8 mouse cellular contexts compared by ENCODE assay signal in the genomic region with DNA sequence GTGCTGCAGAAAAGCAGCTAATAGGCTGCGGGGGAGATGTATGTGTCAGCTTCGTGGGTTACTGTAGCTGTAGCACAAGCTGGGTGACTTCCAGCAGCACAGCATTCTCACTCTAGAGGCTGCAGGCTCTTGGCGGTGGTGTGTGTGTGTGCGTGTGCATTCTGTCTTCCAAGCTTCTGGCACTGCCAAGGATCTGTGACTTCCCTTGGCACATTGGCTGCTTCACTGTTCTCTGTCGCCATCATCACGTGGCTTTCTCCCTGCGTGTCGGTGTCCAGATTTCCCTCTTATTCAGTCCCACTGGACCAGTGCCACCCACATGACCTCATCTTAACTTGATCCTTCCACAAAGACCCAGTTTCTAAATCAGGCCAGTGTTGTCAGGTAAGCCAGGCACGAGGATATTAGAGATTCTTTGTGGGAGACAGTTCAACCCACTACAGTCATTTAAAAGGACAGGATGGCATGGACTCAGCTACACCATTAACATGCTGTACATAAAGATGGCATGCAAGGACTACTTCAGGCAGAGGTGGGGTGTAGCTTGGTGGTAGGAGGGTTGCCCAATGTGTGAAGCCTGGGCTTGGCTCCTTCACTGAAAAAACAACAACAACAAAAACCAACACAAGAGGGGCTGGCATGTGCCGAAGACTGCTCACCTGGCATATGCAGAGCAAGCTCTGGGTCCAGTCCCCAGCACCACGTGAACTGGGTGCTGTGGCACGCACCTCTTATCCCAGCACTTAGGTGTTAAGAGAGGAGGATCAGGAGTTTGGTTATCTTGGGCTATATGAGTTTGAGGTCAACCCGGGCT. TPM values are rescaled to one million over a fixed set of nuclear protein-coding genes. Genes with fewer than 3 reads are reported as not detected.
DNase-seq lines count a peak whose midpoint lies in the region; ATAC-seq and TF ChIP-seq lines count a peak whose summit lies in the region.

No protein-coding gene starts in this region.

- TF ChIP-seq CTCF in thymus, adult 2 months (IDR thresholded peaks at IDR 0.05; ENCODE audit: borderline replicate concordance, control insufficient read depth, extremely low read depth, insufficient read depth, low read length, poor library complexity): no peak

- peak; percentile 89 for ATAC-seq in forebrain, embryonic 13.5 days

- no peaks in the 10 kb centered on the region; the same call in 1 of the 2 replicates for H3K9me3 ChIP-seq in forebrain, embryonic 13.5 days (replicated peaks)
- H3K9me3 ChIP-seq in forebrain, embryonic 10.5 days: no peaks in the 10 kb centered on the region

- DNase-seq in forebrain, embryonic 10.5 days (ENCODE audit: extremely low spot score, low spot score): no peak
- peak; percentile 68 for DNase-seq in 3134 (ENCODE audit: extremely low read depth, insufficient read length, low spot score)
- DNase-seq in cerebellum, adult 8-10 months: peak; percentile 89
- peak; percentile 49 for DNase-seq in heart, adult 8-10 months (ENCODE audit: low spot score)
- DNase-seq in layer of hippocampus, postnatal 25 days (ENCODE audit: extremely low spot score in 1 of 2, low spot score in 1 of 2): peak; percentile 25 to 60
- DNase-seq in right cerebral cortex, adult 18-20 months: peak; percentile 85
- no peak for DNase-seq in thymus, adult 2 months

- no peaks in the 10 kb centered on the region for H3K27me3 ChIP-seq in forebrain, embryonic 13.5 days
- no peaks in the 10 kb centered on the region for H3K27me3 ChIP-seq in forebrain, embryonic 10.5 days (ENCODE audit: poor library complexity, severe bottlenecking)
- H3K27me3 ChIP-seq in thymus, adult 2 months (ENCODE audit: control insufficient read depth, insufficient read depth, low read length): no peaks in the 10 kb centered on the region

- peaks cover 41% of the 10 kb centered on the region for H3K36me3 ChIP-seq in forebrain, embryonic 13.5 days (ENCODE audit: poor library complexity, severe bottlenecking)
- H3K36me3 ChIP-seq in forebrain, embryonic 10.5 days (replicated peaks): peaks cover 39% of the 10 kb centered on the region
- H3K36me3 ChIP-seq in thymus, adult 2 months (ENCODE audit: control insufficient read depth, insufficient read depth, low read length): peaks cover 7% of the 10 kb centered on the region

- no peak for TF ChIP-seq POLR2A in thymus, adult 2 months (IDR thresholded peaks at IDR 0.05; ENCODE audit: control insufficient read depth, extremely low read depth, insufficient read depth, low read length, poor library complexity)

- 68% methylated on average over 13 of the region's 13 CpGs for WGBS in forebrain, embryonic 13.5 days
- 89% methylated on average over 13 of the region's 13 CpGs for WGBS in forebrain, embryonic 10.5 days
- 93% methylated on average over 13 of the region's 13 CpGs for WGBS in thymus, adult 2 months

- no peak overlapping the region for H3K9ac ChIP-seq in forebrain, embryonic 13.5 days

- no peak overlapping the region for H3K4me2 ChIP-seq in forebrain, embryonic 13.5 days

- peak overlapping the region; percentile 62 for H3K27ac ChIP-seq in forebrain, embryonic 13.5 days
- no peak overlapping the region for H3K27ac ChIP-seq in forebrain, embryonic 10.5 days
- H3K27ac ChIP-seq in thymus, adult 2 months (ENCODE audit: control insufficient read depth, insufficient read depth, low read length): no peak overlapping the region

- H3K4me1 ChIP-seq in forebrain, embryonic 13.5 days: peaks cover 9% of the 10 kb centered on the region; the same call in 1 of the 2 replicates
- no peaks in the 10 kb centered on the region for H3K4me1 ChIP-seq in forebrain, embryonic 10.5 days
- H3K4me1 ChIP-seq in thymus, adult 2 months (replicated peaks; ENCODE audit: control insufficient read depth, insufficient read depth, low read length): no peaks in the 10 kb centered on the region

- no peak overlapping the region for H3K4me3 ChIP-seq in forebrain, embryonic 13.5 days
- no peak overlapping the region for H3K4me3 ChIP-seq in forebrain, embryonic 10.5 days
- H3K4me3 ChIP-seq in thymus, adult 2 months (ENCODE audit: control insufficient read depth, insufficient read depth, low read length): no peak overlapping the region

RNA-seq across cellular contexts. Expression of a gene that starts 18.4 kb away (rescaled TPM):
- 232 and 237 TPM in 2 replicates for polyA plus RNA-seq in forebrain, embryonic 13.5 days (2015; fragmentation: Nextera tagmentation; extraction: Ambion mirVana)
- 164 and 189 TPM in 2 replicates for polyA plus RNA-seq in forebrain, embryonic 10.5 days (2016; fragmentation: Nextera tagmentation; extraction: Ambion mirVana)
- total RNA-seq in heart, adult 8-10 months (2022): 10 to 100 TPM; 76.2 to 78.6 (median 77.5) TPM
- total RNA-seq in layer of hippocampus, postnatal 25 days (2021): 100 to 1,000 TPM; 116 to 123 TPM
- 23.1 and 26.2 TPM in 2 replicates for polyA plus RNA-seq in thymus, adult 2 months (2012; rRNA removed)

Comparison
In these comparisons a context has a peak if more than half of its experiments do, and no peak if none do; other contexts are left out.
1. DNase-seq: peak in 3134 (single experiment), cerebellum, adult 8-10 months (single experiment), heart, adult 8-10 months (single experiment), layer of hippocampus, postnatal 25 days (2 of 2) and right cerebral cortex, adult 18-20 months (single experiment); none in forebrain, embryonic 10.5 days (single experiment) and thymus, adult 2 months (single experiment).